Mouse (Mus musculus) CH12.LX (cell line): ENCODE measurements around the gene Agap3. TPM values are rescaled to one million over a fixed set of nuclear protein-coding genes. Genes with fewer than 3 reads are reported as not detected.

Source experiments
- DNase-seq: peaks from one replicate; pipeline ENCODE4 v3.0.0-alpha.2; 2013; ENCODE audit errors: extremely low read depth
- H3K27ac ChIP-seq: 2 replicates; pipeline ENCODE4 v1.5.1; 2012; ENCODE audit warnings: low read depth, mild to moderate bottlenecking, control low read depth, moderate library complexity; ENCODE audit not compliant: insufficient read depth
- H3K27me3 ChIP-seq: replicated peaks from 2 replicates; pipeline ENCODE3; 2012; ENCODE audit warnings: inconsistent platforms
- H3K36me3 ChIP-seq, 2 experiments: replicated peaks in 1 of 2; 2 replicates each; pipeline versions ENCODE3 to v1.6.1; 2012; ENCODE audit warnings: inconsistent platforms in 1 of 2, low read length in 1 of 2, mild to moderate bottlenecking in 1 of 2, mixed read lengths in 1 of 2, moderate library complexity in 1 of 2; ENCODE audit not compliant: control insufficient read depth in 1 of 2, insufficient read depth in 1 of 2
- H3K4me1 ChIP-seq, 2 experiments: 2 replicates each; pipeline ENCODE4 v1.6.1; 2012; ENCODE audit warnings: inconsistent platforms in 1 of 2, moderate library complexity in 1 of 2; ENCODE audit not compliant: insufficient read depth in 2 of 2, control insufficient read depth in 1 of 2
- H3K4me2 ChIP-seq: 2 replicates; pipeline ENCODE4 v1.6.1; 2012; ENCODE audit warnings: low read depth, mild to moderate bottlenecking, control low read depth; ENCODE audit not compliant: poor library complexity, insufficient read depth, severe bottlenecking
- H3K4me3 ChIP-seq, 3 experiments: fragments of 150-350 bp in 1 of 3; sonication (generic) in 1 of 3; replicated peaks in 1 of 3; 2 replicates each; pipeline versions ENCODE3 to v1.5.1; 2011 to 2012; ENCODE audit warnings: low read depth in 2 of 3, low read length in 2 of 3, mild to moderate bottlenecking in 2 of 3, moderate library complexity in 2 of 3, control low read depth in 1 of 3, improper control_type of control experiment in 1 of 3, inconsistent platforms in 1 of 3, mixed read lengths in 1 of 3; ENCODE audit not compliant: poor library complexity in 1 of 3
- H3K79me2 ChIP-seq: replicated peaks from 2 replicates; pipeline ENCODE4 v1.6.1; 2012; ENCODE audit warnings: mild to moderate bottlenecking, moderate library complexity; ENCODE audit not compliant: control insufficient read depth, poor library complexity, insufficient read depth, severe bottlenecking; ENCODE audit errors: extremely low read depth
- H3K9ac ChIP-seq: 2 replicates; pipeline ENCODE4 v1.6.1; 2012; ENCODE audit warnings: low read depth, mild to moderate bottlenecking, control low read depth, moderate library complexity; ENCODE audit not compliant: insufficient read depth
- H3K9me3 ChIP-seq: replicated peaks from 2 replicates; pipeline ENCODE3; 2012; ENCODE audit warnings: low read length, inconsistent platforms, mixed read lengths
- CTCF ChIP-seq, 2 experiments: IDR thresholded peaks in 1 of 2; conservative IDR thresholded peaks in 1 of 2; 2 replicates each; pipeline ENCODE4 v1.5.1; 2011 to 2012; ENCODE audit warnings: low read depth in 2 of 2, low read length in 2 of 2, improper control_type of control experiment in 1 of 2, inconsistent platforms in 1 of 2, mild to moderate bottlenecking in 1 of 2, moderate library complexity in 1 of 2
- E2F4 ChIP-seq: IDR thresholded peaks from 2 replicates; pipeline ENCODE4 v1.6.1; 2011; ENCODE audit warnings: low read depth, low read length, improper control_type of control experiment; ENCODE audit not compliant: insufficient replicate concordance
- ELF1 ChIP-seq: IDR thresholded peaks from 2 replicates; pipeline ENCODE4 v1.6.1; 2014; ENCODE audit warnings: low read depth, mild to moderate bottlenecking, inconsistent platforms, low read length, improper control_type of control experiment
- HCFC1 ChIP-seq: IDR thresholded peaks from 2 replicates; pipeline ENCODE4 v1.6.1; 2012; ENCODE audit warnings: low read depth, mild to moderate bottlenecking, inconsistent platforms, low read length, improper control_type of control experiment
- IRF4 ChIP-seq: IDR thresholded peaks from 2 replicates; pipeline ENCODE4 v1.6.1; 2014; ENCODE audit warnings: low read depth, mild to moderate bottlenecking, inconsistent platforms, low read length, improper control_type of control experiment
- JUN ChIP-seq: IDR thresholded peaks from 2 replicates; pipeline ENCODE4 v1.6.1; 2011; ENCODE audit warnings: low read depth, mild to moderate bottlenecking, low read length, improper control_type of control experiment, moderate library complexity; ENCODE audit not compliant: insufficient read depth
- KAT2A ChIP-seq: IDR thresholded peaks from 2 replicates; pipeline ENCODE4 v1.6.1; 2012; ENCODE audit warnings: low read length, improper control_type of control experiment, inconsistent platforms; ENCODE audit not compliant: insufficient replicate concordance
- MXI1 ChIP-seq: IDR thresholded peaks from 2 replicates; pipeline ENCODE4 v1.6.1; 2011; ENCODE audit warnings: mild to moderate bottlenecking, low read depth, low read length, improper control_type of control experiment
- NELFE ChIP-seq: IDR thresholded peaks from 2 replicates; pipeline ENCODE4 v1.6.1; 2011; ENCODE audit warnings: low read depth, low read length, improper control_type of control experiment
- PAX5 ChIP-seq: IDR thresholded peaks from 2 replicates; pipeline ENCODE4 v1.6.1; 2012; ENCODE audit warnings: low read length, inconsistent platforms, mixed read lengths
- POLR2AphosphoS2 ChIP-seq: IDR thresholded peaks from 2 replicates; pipeline ENCODE4 v1.6.1; 2011; ENCODE audit warnings: low read depth, low read length, improper control_type of control experiment
- RAD21 ChIP-seq: IDR thresholded peaks from 2 replicates; pipeline ENCODE4 v1.6.1; 2011; ENCODE audit warnings: low read depth, mild to moderate bottlenecking, low read length, improper control_type of control experiment, moderate library complexity
- SMC3 ChIP-seq: IDR thresholded peaks from 2 replicates; pipeline ENCODE4 v1.6.1; 2011; ENCODE audit warnings: low read depth, low read length, improper control_type of control experiment
- TCF12 ChIP-seq: IDR thresholded peaks from 2 replicates; pipeline ENCODE4 v1.6.1; 2014; ENCODE audit warnings: low read depth, mild to moderate bottlenecking, inconsistent platforms, low read length, improper control_type of control experiment
- ZC3H11A ChIP-seq: IDR thresholded peaks from 2 replicates; pipeline ENCODE4 v1.6.1; 2012; ENCODE audit warnings: low read depth, mild to moderate bottlenecking, inconsistent platforms, low read length, improper control_type of control experiment
- ZKSCAN1 ChIP-seq: IDR thresholded peaks from 2 replicates; pipeline ENCODE4 v1.6.1; 2012; ENCODE audit warnings: low read depth, inconsistent platforms, low read length, improper control_type of control experiment, borderline replicate concordance
- ZNF384 ChIP-seq: IDR thresholded peaks from 2 replicates; pipeline ENCODE4 v1.6.1; 2012; ENCODE audit warnings: low read depth, low read length, improper control_type of control experiment, inconsistent platforms
- dilution Hi-C: fragments of 300-500 bp; cut with MboI; formaldehyde crosslinking; loops from 2 replicates; pipeline ENCODE4 v1.14.3; 2020; ENCODE audit warnings: low sequenced_read_pairs; ENCODE audit not compliant: extremely low pct_unique_long_range_greater_than_20kb, extremely low pct_ligation_motif_present
- in situ Hi-C: fragments of 300-500 bp; cut with MboI; formaldehyde crosslinking; loops from 3 replicates; pipeline ENCODE4 v1.14.3; 2019; ENCODE audit warnings: low sequenced_read_pairs, low pct_ligation_motif_present, low pct_unique_long_range_greater_than_20kb, mixed read lengths
- polyA plus RNA-seq: library from polyadenylated mRNA; unstranded; fragments of >175 nt; gene quantifications from 2 replicates; pipeline ENCODE4 v1.2.1, GENCODE M21; 2012; ENCODE audit warnings: low read depth; ENCODE audit not compliant: insufficient read length
- total RNA-seq, 2 experiments: library from RNA; depleted of rRNA; stranded (reverse); fragments of 300-350 nt in 1 of 2; fragments of >200 nt in 1 of 2; gene quantifications; 2 replicates each; pipeline ENCODE4 v1.2.3; 2012 to 2014

Agap3 gene
- total and polyA plus RNA-seq, 3 experiments: 15.4 to 43.5 (median 38.0) TPM

DNA sequence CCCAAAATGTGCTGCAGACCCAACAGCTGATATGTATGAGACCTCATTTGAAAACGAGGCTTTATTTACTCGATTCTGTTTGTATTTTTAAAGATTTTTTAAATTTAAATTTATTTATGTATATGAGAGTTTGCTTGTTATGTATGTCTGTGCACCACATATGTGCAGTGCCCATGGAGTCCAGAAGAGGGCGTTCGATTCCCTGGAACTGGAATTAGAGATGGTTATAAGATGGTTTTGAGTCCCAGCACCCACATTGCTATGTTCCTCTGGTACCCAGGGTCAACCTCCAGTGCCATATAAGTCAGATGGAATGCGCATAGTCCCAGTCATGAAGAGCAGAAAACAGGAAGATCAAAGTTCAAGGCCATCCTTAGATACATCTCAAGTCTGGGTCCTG lies 82.3 kb downstream of the Agap3 start:
- DNase-seq: no peak
- dilution Hi-C loops: no loop called here

DNA sequence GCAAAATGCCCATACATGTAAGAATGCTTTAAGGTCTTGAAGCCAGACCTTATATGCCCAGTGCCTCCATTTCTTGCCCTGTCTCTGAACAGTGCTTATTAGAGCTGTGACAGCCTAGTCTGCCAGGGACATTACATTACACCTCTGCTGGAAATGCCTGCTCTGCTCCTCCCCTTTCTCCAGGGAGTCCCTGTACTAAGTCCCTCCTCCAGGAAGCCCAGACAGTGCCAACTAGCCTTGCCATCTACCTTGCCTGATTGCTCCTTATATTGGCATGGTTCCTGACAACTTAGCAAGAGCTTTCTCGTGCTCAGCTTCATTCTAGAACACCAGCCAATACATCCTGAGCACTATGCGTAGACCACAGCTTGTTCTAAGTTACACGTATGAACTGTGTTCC lies 83.8 kb downstream of the Agap3 start:
- Histone ChIP-seq H3K27ac (no peak overlapping the region), H3K9me3 (no peaks in the 10 kb centered on the region), H3K4me1 (peaks cover 7 to 9% of the 10 kb centered on the region in 2 experiments), H3K4me3 (no peak overlapping the region), H3K9ac (no peak overlapping the region), H3K27me3 (peaks cover 69% of the 10 kb centered on the region), H3K79me2 (no peaks in the 10 kb centered on the region), H3K36me3 (no peaks in the 10 kb centered on the region), H3K4me2 (no peak overlapping the region)
- in situ Hi-C loops: loop anchor here (10.0 kb wide), 1 partner anchor 119 kb away; no protein-coding TSS in a partner anchor
- no peak for DNase-seq
- dilution Hi-C loops: no loop called here
- no peak for TF ChIP-seq SMC3
- no peak for TF ChIP-seq IRF4
- TF ChIP-seq KAT2A: no peak
- no peak for TF ChIP-seq POLR2AphosphoS2
- no peak for TF ChIP-seq NELFE
- no peak for TF ChIP-seq JUN
- no peak for TF ChIP-seq ZKSCAN1

More for the DNA sequence above, 82.3 kb downstream of the Agap3 start:
- TF ChIP-seq CTCF (conservative IDR thresholded peaks at IDR 0.05 in 1 of 2, IDR thresholded peaks at IDR 0.05 in 1 of 2; ENCODE audit: low read depth in 2 of 2, low read length in 2 of 2) (peak in 1 of 2 experiments; percentile 39; a peak in 2 of 4 replicates), PAX5 (no peak)
- no peak overlapping the region for H3K4me3 ChIP-seq
- H3K27ac ChIP-seq: no peak overlapping the region
- no peak overlapping the region for H3K4me2 ChIP-seq
- in situ Hi-C loops: loop anchor here (10.0 kb wide), 1 partner anchor 121 kb away; no protein-coding TSS in a partner anchor
- H3K79me2 ChIP-seq: no peaks in the 10 kb centered on the region
- H3K9me3 ChIP-seq: no peaks in the 10 kb centered on the region
- peaks cover 7% of the 10 kb centered on the region in 2 experiments for H3K4me1 ChIP-seq
- H3K9ac ChIP-seq: no peak overlapping the region
- H3K27me3 ChIP-seq: peaks cover 59% of the 10 kb centered on the region
- H3K36me3 ChIP-seq: no peaks in the 10 kb centered on the region

DNA sequence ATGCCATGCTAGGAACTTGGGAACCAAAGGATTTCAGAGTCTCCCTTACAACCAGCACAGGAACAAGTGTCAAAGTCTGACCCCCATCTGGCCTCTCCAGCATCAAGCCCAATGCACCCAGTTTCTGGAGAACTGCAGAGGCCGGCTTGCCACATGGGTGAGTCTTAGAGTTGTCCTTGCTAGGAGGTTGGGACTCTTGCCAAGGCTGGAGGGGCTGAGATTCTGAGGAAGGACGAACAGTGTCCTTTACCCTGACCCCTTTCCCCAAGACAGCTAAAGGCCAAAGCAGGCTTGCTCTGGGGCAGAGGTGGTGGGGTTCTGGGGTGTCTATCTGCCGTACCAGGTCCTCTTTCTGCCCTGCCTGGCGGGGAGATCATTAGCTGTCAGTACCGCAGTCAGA lies 84.5 kb downstream of the Agap3 start:
- no peak overlapping the region for H3K9ac ChIP-seq
- H3K4me3 ChIP-seq: no peak overlapping the region
- no peaks in the 10 kb centered on the region for H3K36me3 ChIP-seq
- H3K27ac ChIP-seq: no peak overlapping the region
- no peak overlapping the region for H3K4me2 ChIP-seq
- dilution Hi-C loops: no loop called here
- H3K4me1 ChIP-seq: peaks cover 7 to 9% of the 10 kb centered on the region in 2 experiments
- in situ Hi-C loops: loop anchor here (10.0 kb wide), 1 partner anchor 118 kb away; no protein-coding TSS in a partner anchor
- no peak for TF ChIP-seq TCF12
- no peak for TF ChIP-seq ZC3H11A
- no peak for TF ChIP-seq RAD21
- no peak for TF ChIP-seq ZNF384
- no peak for TF ChIP-seq ELF1
- TF ChIP-seq HCFC1: no peak
- TF ChIP-seq E2F4: no peak
- TF ChIP-seq IRF4: no peak
- TF ChIP-seq MXI1: no peak
- no peak for TF ChIP-seq PAX5
- DNase-seq: no peak
- peaks cover 62% of the 10 kb centered on the region for H3K27me3 ChIP-seq
- H3K9me3 ChIP-seq: no peaks in the 10 kb centered on the region
- H3K79me2 ChIP-seq: no peaks in the 10 kb centered on the region
